Mouse (Mus musculus): ENCODE measurements at regions not wholly inside any gene's neighbourhood (a gene's known extent, or its start where the extent isn't known, plus 50 kb on each side); places are given as distances from the start of the nearest gene placed in this dataset.

DNA sequence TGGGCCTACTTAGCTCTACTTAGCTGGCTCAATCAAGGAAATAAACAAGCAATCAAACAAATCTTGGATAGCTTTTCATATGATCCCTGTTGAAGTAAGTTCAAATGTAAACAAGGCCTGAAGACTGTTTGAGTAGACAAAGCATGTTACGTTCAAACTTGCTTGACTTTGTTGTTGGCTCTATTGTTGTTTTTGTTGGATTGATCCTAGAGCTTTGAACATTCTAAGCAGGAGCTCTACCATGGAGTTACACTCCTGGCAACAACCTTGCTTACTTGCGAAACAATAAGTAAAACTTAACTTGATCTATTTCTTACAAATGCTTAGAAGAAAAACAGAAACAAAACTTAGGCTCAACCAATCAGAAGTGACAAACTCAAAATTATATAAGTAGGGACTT lies 247.7 kb upstream of the Adamts9 start:
- Histone ChIP-seq H3K27ac (ENCODE audit: control insufficient read depth, low read depth, low read length) (no peak overlapping the region), H3K4me1 (ENCODE audit: control insufficient read depth in 1 of 2, insufficient read depth in 2 of 2, low read length in 2 of 2) (no peaks in the 10 kb centered on the region), H3K79me2 (ENCODE audit: control insufficient read depth, insufficient read depth, low read length, poor library complexity) (no peaks in the 10 kb centered on the region), H3K4me3 (ENCODE audit: control insufficient read depth in 1 of 2, insufficient read depth in 1 of 2, low read depth in 2 of 2, low read length in 2 of 2) (no peak overlapping the region), H3K9ac (ENCODE audit: control insufficient read depth, low read depth, low read length, poor library complexity, severe bottlenecking) (no peak overlapping the region), H3K36me3 (ENCODE audit: control insufficient read depth in 1 of 2, insufficient read depth in 2 of 2, low read length in 2 of 2) (no peaks in the 10 kb centered on the region), H3K27me3 (ENCODE audit: control insufficient read depth in 1 of 2, insufficient read depth in 2 of 2, low read length in 2 of 2) (no peaks in the 10 kb centered on the region), H3K9me3 (replicated peaks; ENCODE audit: insufficient read depth, low read length) (no peaks in the 10 kb centered on the region)
- no peak for DNase-seq (ENCODE audit: low read depth, low spot score)
- TF ChIP-seq RAD21 (IDR thresholded peaks at IDR 0.05; ENCODE audit: low read depth, low read length) = no peak
- no peak for TF ChIP-seq MXI1 (IDR thresholded peaks at IDR 0.05; ENCODE audit: low read depth, low read length)
- no peak for TF ChIP-seq ZKSCAN1 (IDR thresholded peaks at IDR 0.05; ENCODE audit: low read depth, low read length)
- TF ChIP-seq E2F4 (IDR thresholded peaks at IDR 0.05; ENCODE audit: borderline replicate concordance, low read depth, low read length) = no peak
- no peak for TF ChIP-seq NRF1 (IDR thresholded peaks at IDR 0.05; ENCODE audit: insufficient read depth, low read depth, low read length, poor library complexity, severe bottlenecking)
- no peak for TF ChIP-seq MAZ (IDR thresholded peaks at IDR 0.05; ENCODE audit: low read depth, low read length)
- no peak for TF ChIP-seq TCF12 (IDR thresholded peaks at IDR 0.05; ENCODE audit: low read depth, low read length)
- no peak for TF ChIP-seq ZMIZ1 (IDR thresholded peaks at IDR 0.05; ENCODE audit: low read depth, low read length)
- no peak for TF ChIP-seq SIN3A (IDR thresholded peaks at IDR 0.05; ENCODE audit: low read length)
- TF ChIP-seq MAX (IDR thresholded peaks at IDR 0.05; ENCODE audit: low read length) = no peak
- no peak for TF ChIP-seq ELF1 (IDR thresholded peaks at IDR 0.05; ENCODE audit: low read depth, low read length)
- TF ChIP-seq GATA1 (IDR thresholded peaks at IDR 0.05; ENCODE audit: low read depth, low read length) = no peak
- TF ChIP-seq KAT2A (conservative IDR thresholded peaks at IDR 0.05; ENCODE audit: low read depth, low read length) = no peak
- no peak for TF ChIP-seq POLR2AphosphoS2 (IDR thresholded peaks at IDR 0.05; ENCODE audit: low read length)
- TF ChIP-seq UBTF (IDR thresholded peaks at IDR 0.05; ENCODE audit: borderline replicate concordance, insufficient read depth, low read depth, low read length) = no peak

DNA sequence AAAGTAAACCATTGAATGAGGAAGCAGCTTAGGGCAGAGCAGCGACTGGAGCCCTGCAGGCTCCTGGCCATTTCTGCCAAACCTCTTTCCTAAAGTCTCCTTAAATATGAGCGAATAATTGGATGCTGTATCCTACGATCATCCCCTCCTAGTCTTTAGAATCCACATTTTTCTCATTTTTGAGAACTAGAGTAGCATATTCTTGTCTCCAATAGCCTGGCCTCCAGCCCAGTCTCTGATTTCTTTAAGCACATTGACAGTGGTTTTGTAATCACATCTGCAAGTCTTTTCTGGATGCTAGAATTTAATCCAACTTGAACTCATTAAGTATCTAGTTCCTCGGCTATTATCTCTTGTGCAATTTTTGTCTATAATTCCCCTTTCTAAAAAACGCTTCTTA lies 225.2 kb upstream of the Adamts9 start:
- no peaks in the 10 kb centered on the region for H3K4me1 ChIP-seq (ENCODE audit: control insufficient read depth in 1 of 2, insufficient read depth in 2 of 2, low read length in 2 of 2)
- no peak overlapping the region for H3K4me3 ChIP-seq (ENCODE audit: control insufficient read depth in 1 of 2, insufficient read depth in 1 of 2, low read depth in 2 of 2, low read length in 2 of 2)
- H3K9me3 ChIP-seq (replicated peaks; ENCODE audit: insufficient read depth, low read length) = no peaks in the 10 kb centered on the region
- no peaks in the 10 kb centered on the region for H3K36me3 ChIP-seq (ENCODE audit: control insufficient read depth in 1 of 2, insufficient read depth in 2 of 2, low read length in 2 of 2)
- no peak overlapping the region for H3K9ac ChIP-seq (ENCODE audit: control insufficient read depth, low read depth, low read length, poor library complexity, severe bottlenecking)
- no peaks in the 10 kb centered on the region for H3K79me2 ChIP-seq (ENCODE audit: control insufficient read depth, insufficient read depth, low read length, poor library complexity)
- no peaks in the 10 kb centered on the region for H3K27me3 ChIP-seq (ENCODE audit: control insufficient read depth in 1 of 2, insufficient read depth in 2 of 2, low read length in 2 of 2)
- no peak overlapping the region for H3K27ac ChIP-seq (ENCODE audit: control insufficient read depth, low read depth, low read length)
- no peak for DNase-seq (ENCODE audit: low read depth, low spot score)
- no peak for TF ChIP-seq GATA1 (IDR thresholded peaks at IDR 0.05; ENCODE audit: low read depth, low read length)
- TF ChIP-seq BHLHE40 (IDR thresholded peaks at IDR 0.05; ENCODE audit: borderline replicate concordance, low read depth, low read length) = no peak
- no peak for TF ChIP-seq EP300 (IDR thresholded peaks at IDR 0.05; ENCODE audit: low read depth in 1 of 2, low read length in 2 of 2)
- no peak for TF ChIP-seq CHD2 (IDR thresholded peaks at IDR 0.05; ENCODE audit: low read length)
- TF ChIP-seq CHD1 (IDR thresholded peaks at IDR 0.05; ENCODE audit: low read depth, low read length) = no peak
- no peak for TF ChIP-seq ZMIZ1 (IDR thresholded peaks at IDR 0.05; ENCODE audit: low read depth, low read length)
- TF ChIP-seq ELF1 (IDR thresholded peaks at IDR 0.05; ENCODE audit: low read depth, low read length) = no peak
